In genomic region chr5:120631128-120631527, GRCm38 (mm10) we compare ENCODE assay signal across 10 mouse cellular contexts. TPM values are rescaled to one million over a fixed set of nuclear protein-coding genes. Genes with fewer than 3 reads are reported as not detected.
DNase-seq lines count a peak whose midpoint lies in the region; ATAC-seq and TF ChIP-seq lines count a peak whose summit lies in the region.
"Had no signal": no experiment of that assay in that cellular context is flagged by ENCODE, and none has a peak within 500 bp of the region (broad histone marks: within the 10 kb centered on the region; RNA-seq: fewer than 3 reads in every experiment).

No protein-coding gene starts in this region.

- no peak for DNase-seq in liver
- no peak for DNase-seq in intestine, embryonic 14.5 days (ENCODE audit: low spot score)
- no peak for DNase-seq in frontal cortex, postnatal 25 days (ENCODE audit: low spot score in 2 of 2)
- no peak for DNase-seq in lung, postnatal 36 days
- DNase-seq in kidney, adult 2 months, result no peak
- DNase-seq: lung, adult 2 months had no signal

- H3K4me1 ChIP-seq in liver, embryonic 12.5 days, result peaks cover 13% of the 10 kb centered on the region; the same call in 1 of the 2 replicates
- H3K4me1 ChIP-seq in embryonic facial prominence, embryonic 13.5 days, result peaks cover 6% of the 10 kb centered on the region; the same call in 1 of the 2 replicates
- no peaks in the 10 kb centered on the region for H3K4me1 ChIP-seq in intestine, embryonic 14.5 days (replicated peaks; ENCODE audit: control insufficient read depth, insufficient read depth, low read length)
- peaks cover 9% of the 10 kb centered on the region for H3K4me1 ChIP-seq in olfactory bulb, adult 2 months (ENCODE audit: control insufficient read depth, insufficient read depth, low read length)
- H3K4me1 ChIP-seq in kidney, adult 2 months (ENCODE audit: control insufficient read depth, insufficient read depth, low read length), result no peaks in the 10 kb centered on the region

- TF ChIP-seq CTCF in olfactory bulb, adult 2 months (IDR thresholded peaks at IDR 0.05; ENCODE audit: insufficient read depth, low read depth, low read length), result no peak; the same call in 1 of the 2 replicates
- TF ChIP-seq CTCF in kidney, adult 2 months (conservative IDR thresholded peaks at IDR 0.05; ENCODE audit: insufficient read depth, insufficient read length, low read depth, low read length), result no peak

- no peak overlapping the region for H3K9ac ChIP-seq in liver, embryonic 12.5 days
- H3K9ac ChIP-seq in embryonic facial prominence, embryonic 13.5 days, result peak overlapping the region; percentile 58; the same call in 1 of the 2 replicates
- no peak overlapping the region for H3K9ac ChIP-seq in intestine, embryonic 14.5 days (ENCODE audit: low read length)

- ATAC-seq in liver, embryonic 12.5 days, result no peak
- ATAC-seq in embryonic facial prominence, embryonic 13.5 days (ENCODE audit: insufficient number of reproducible peaks, insufficient read depth, low FRiP score, low TSS enrichment, low read depth), result no peak
- no peak for ATAC-seq in intestine, embryonic 14.5 days (replicated peaks; ENCODE audit: low FRiP score, low TSS enrichment, low read depth)

- no peak for TF ChIP-seq POLR2A in olfactory bulb, adult 2 months (IDR thresholded peaks at IDR 0.05; ENCODE audit: insufficient read depth, low read depth, low read length)
- TF ChIP-seq POLR2A in kidney, adult 2 months (IDR thresholded peaks at IDR 0.05; ENCODE audit: low read depth, low read length), result no peak

- peaks cover 10% of the 10 kb centered on the region; the same call in 1 of the 2 replicates for H3K9me3 ChIP-seq in liver, embryonic 12.5 days (replicated peaks)
- peaks cover 4% of the 10 kb centered on the region for H3K9me3 ChIP-seq in embryonic facial prominence, embryonic 13.5 days
- H3K9me3 ChIP-seq in intestine, embryonic 14.5 days (ENCODE audit: control insufficient read depth, low read length), result 0 out of 2 replicates have a peak, but pooled peaks cover 5% of the 10 kb centered on the region

- H3K4me2 ChIP-seq in liver, embryonic 12.5 days, result peak overlapping the region; percentile 31
- peak overlapping the region; percentile 54 for H3K4me2 ChIP-seq in embryonic facial prominence, embryonic 13.5 days
- peak overlapping the region; percentile 30 for H3K4me2 ChIP-seq in intestine, embryonic 14.5 days (ENCODE audit: low read length)

- peak overlapping the region; percentile 11; the same call in 1 of the 2 replicates for H3K4me3 ChIP-seq in liver, embryonic 12.5 days
- H3K4me3 ChIP-seq in embryonic facial prominence, embryonic 13.5 days, result peak overlapping the region; percentile 28
- no peak overlapping the region for H3K4me3 ChIP-seq in intestine, embryonic 14.5 days (ENCODE audit: low read depth, low read length)
- H3K4me3 ChIP-seq in olfactory bulb, adult 2 months (ENCODE audit: insufficient read depth, low read depth, low read length), result peak overlapping the region; percentile 20; the same call in 1 of the 2 replicates
- H3K4me3 ChIP-seq in kidney, adult 2 months (ENCODE audit: insufficient read depth, low read depth, low read length), result no peak overlapping the region
- H3K4me3 ChIP-seq: erythroblast, embryonic 14.5 days had no signal

- peaks cover 51% of the 10 kb centered on the region for H3K27me3 ChIP-seq in liver, embryonic 12.5 days (replicated peaks)
- H3K27me3 ChIP-seq in embryonic facial prominence, embryonic 13.5 days, result peaks cover 37% of the 10 kb centered on the region
- no peaks in the 10 kb centered on the region; the same call in 1 of the 2 replicates for H3K27me3 ChIP-seq in intestine, embryonic 14.5 days (replicated peaks; ENCODE audit: control insufficient read depth, insufficient read depth, low read length)
- H3K27me3 ChIP-seq in kidney, adult 2 months (replicated peaks; ENCODE audit: control insufficient read depth, insufficient read depth, low read length), result no peaks in the 10 kb centered on the region

- H3K27ac ChIP-seq in liver, embryonic 12.5 days, result no peak overlapping the region
- H3K27ac ChIP-seq in embryonic facial prominence, embryonic 13.5 days, result no peak overlapping the region
- no peak overlapping the region for H3K27ac ChIP-seq in intestine, embryonic 14.5 days (ENCODE audit: low read depth)
- no peak overlapping the region for H3K27ac ChIP-seq in olfactory bulb, adult 2 months (ENCODE audit: insufficient read depth, low read depth, low read length)
- H3K27ac ChIP-seq in kidney, adult 2 months (ENCODE audit: insufficient read depth, low read depth, low read length), result no peak overlapping the region

- WGBS in liver, embryonic 12.5 days (ENCODE audit: insufficient replicate concordance), result 11% methylated on average over 29 of the region's 29 CpGs
- WGBS in embryonic facial prominence, embryonic 13.5 days, result 5% methylated on average over 29 of the region's 29 CpGs
- 6% methylated on average over 29 of the region's 29 CpGs for WGBS in intestine, embryonic 14.5 days
- WGBS in olfactory bulb, adult 2 months, result 13% methylated on average over 29 of the region's 29 CpGs
- WGBS in kidney, adult 2 months, result 11% methylated on average over 29 of the region's 29 CpGs

- H3K36me3 ChIP-seq in liver, embryonic 12.5 days, result peaks cover 21% of the 10 kb centered on the region
- H3K36me3 ChIP-seq in embryonic facial prominence, embryonic 13.5 days, result peaks cover 25% of the 10 kb centered on the region
- H3K36me3 ChIP-seq in intestine, embryonic 14.5 days (ENCODE audit: control insufficient read depth, insufficient read depth, low read length), result peaks cover 17% of the 10 kb centered on the region
- no peaks in the 10 kb centered on the region for H3K36me3 ChIP-seq in kidney, adult 2 months (ENCODE audit: control insufficient read depth, insufficient read depth, low read length)

RNA-seq across cellular contexts. Expression of gene Cfap73, which starts 2.9 kb away (rescaled TPM):
- not detected in 2 replicates for polyA plus RNA-seq in liver, embryonic 12.5 days (2016; fragmentation: Nextera tagmentation; extraction: Ambion mirVana)
- not detected in 2 replicates for polyA plus RNA-seq in embryonic facial prominence, embryonic 13.5 days (2015; fragmentation: Nextera tagmentation; extraction: Ambion mirVana)
- not detected in 2 replicates for polyA plus RNA-seq in intestine, embryonic 14.5 days (2014; fragmentation: Nextera tagmentation; extraction: Ambion mirVana)
- polyA plus RNA-seq in olfactory bulb, adult 2 months (2012; ENCODE audit: insufficient read depth, insufficient read length, low replicate concordance, missing spikeins), result not detected in 2 replicates
- polyA plus RNA-seq in kidney, adult 2 months (2012; rRNA removed), result not detected in 2 replicates
- polyA plus RNA-seq: erythroblast, embryonic 14.5 days had no signal

RNA-seq across cellular contexts. Expression of gene Rasal1, which starts 17.5 kb away (rescaled TPM):
- 0.19 and 0.20 TPM in 2 replicates for polyA plus RNA-seq in liver, embryonic 12.5 days (2016; fragmentation: Nextera tagmentation; extraction: Ambion mirVana)
- polyA plus RNA-seq in embryonic facial prominence, embryonic 13.5 days (2015; fragmentation: Nextera tagmentation; extraction: Ambion mirVana), result 0.32 TPM in 1 of 2 replicates, not detected in the other
- 0.15 and 0.50 TPM in 2 replicates for polyA plus RNA-seq in intestine, embryonic 14.5 days (2014; fragmentation: Nextera tagmentation; extraction: Ambion mirVana)
- not detected in 2 replicates for polyA plus RNA-seq in olfactory bulb, adult 2 months (2012; ENCODE audit: insufficient read depth, insufficient read length, low replicate concordance, missing spikeins)
- 2.3 and 3.4 TPM in 2 replicates for polyA plus RNA-seq in kidney, adult 2 months (2012; rRNA removed)

RNA-seq across cellular contexts. Expression of gene Ddx54, which starts 18.6 kb away (rescaled TPM):
- polyA plus RNA-seq in liver, embryonic 12.5 days (2016; fragmentation: Nextera tagmentation; extraction: Ambion mirVana), result 35.0 and 36.3 TPM in 2 replicates
- polyA plus RNA-seq in embryonic facial prominence, embryonic 13.5 days (2015; fragmentation: Nextera tagmentation; extraction: Ambion mirVana), result 45.6 and 46.8 TPM in 2 replicates
- polyA plus RNA-seq in intestine, embryonic 14.5 days (2014; fragmentation: Nextera tagmentation; extraction: Ambion mirVana), result 39.3 and 41.0 TPM in 2 replicates
- polyA plus RNA-seq in olfactory bulb, adult 2 months (2012; ENCODE audit: insufficient read depth, insufficient read length, low replicate concordance, missing spikeins), result not detected in 2 replicates
- 29.3 and 31.6 TPM in 2 replicates for polyA plus RNA-seq in kidney, adult 2 months (2012; rRNA removed)

RNA-seq across cellular contexts. Expression of gene Rita1, which starts 18.7 kb away (rescaled TPM):
- polyA plus RNA-seq in liver, embryonic 12.5 days (2016; fragmentation: Nextera tagmentation; extraction: Ambion mirVana), result 7.3 and 8.4 TPM in 2 replicates
- 16.2 and 17.6 TPM in 2 replicates for polyA plus RNA-seq in embryonic facial prominence, embryonic 13.5 days (2015; fragmentation: Nextera tagmentation; extraction: Ambion mirVana)
- 8.1 and 9.4 TPM in 2 replicates for polyA plus RNA-seq in intestine, embryonic 14.5 days (2014; fragmentation: Nextera tagmentation; extraction: Ambion mirVana)
- not detected in 2 replicates for polyA plus RNA-seq in olfactory bulb, adult 2 months (2012; ENCODE audit: insufficient read depth, insufficient read length, low replicate concordance, missing spikeins)
- polyA plus RNA-seq in kidney, adult 2 months (2012; rRNA removed), result 25.2 and 32.1 TPM in 2 replicates

RNA-seq across cellular contexts. Expression of gene Iqcd, which starts 42.3 kb away (rescaled TPM):
- 2.0 and 2.1 TPM in 2 replicates for polyA plus RNA-seq in liver, embryonic 12.5 days (2016; fragmentation: Nextera tagmentation; extraction: Ambion mirVana)
- polyA plus RNA-seq in embryonic facial prominence, embryonic 13.5 days (2015; fragmentation: Nextera tagmentation; extraction: Ambion mirVana), result 0.60 and 0.80 TPM in 2 replicates
- 0.24 and 0.48 TPM in 2 replicates for polyA plus RNA-seq in intestine, embryonic 14.5 days (2014; fragmentation: Nextera tagmentation; extraction: Ambion mirVana)
- not detected in 2 replicates for polyA plus RNA-seq in olfactory bulb, adult 2 months (2012; ENCODE audit: insufficient read depth, insufficient read length, low replicate concordance, missing spikeins)
- 2.1 and 2.5 TPM in 2 replicates for polyA plus RNA-seq in kidney, adult 2 months (2012; rRNA removed)

Comparison
In these comparisons a context has a peak if more than half of its experiments do, and no peak if none do; other contexts are left out.
1. H3K4me3 ChIP-seq: peak in liver, embryonic 12.5 days (single experiment), embryonic facial prominence, embryonic 13.5 days (single experiment) and olfactory bulb, adult 2 months (single experiment); none in intestine, embryonic 14.5 days (single experiment) and kidney, adult 2 months (single experiment).
2. Peak in every context shown above with its lines, with median percentiles within 50 percentile points of each other: H3K4me2 ChIP-seq.